Comparison of ENCODE assay signal across 20 mouse cellular contexts in the genomic region with DNA sequence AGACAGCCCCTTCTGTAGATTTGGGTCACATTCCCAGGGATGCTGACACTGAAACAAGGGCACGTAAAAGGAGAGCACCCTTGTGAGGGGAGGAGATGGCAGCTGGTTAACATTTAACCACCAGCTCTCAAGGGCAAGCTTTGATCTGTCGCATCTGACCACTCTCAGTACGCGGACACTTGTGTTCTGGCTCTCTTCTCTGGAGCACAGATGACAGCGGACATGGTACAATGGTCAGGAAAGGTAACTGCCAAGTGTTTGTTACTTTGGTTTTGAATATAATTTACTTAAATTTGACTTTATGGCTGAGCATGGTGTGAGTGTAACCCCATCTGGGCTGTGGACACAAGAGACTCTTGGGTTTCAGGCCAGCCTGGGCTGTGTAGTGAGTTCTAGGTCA. TPM values are rescaled to one million over a fixed set of nuclear protein-coding genes. Genes with fewer than 3 reads are reported as not detected.
DNase-seq lines count a peak whose midpoint lies in the region; ATAC-seq and TF ChIP-seq lines count a peak whose summit lies in the region.
"Had no signal": no experiment of that assay in that cellular context is flagged by ENCODE, and none has a peak within 500 bp of the region (broad histone marks: within the 10 kb centered on the region; RNA-seq: fewer than 3 reads in every experiment).

No protein-coding gene starts in this region.

- no peak overlapping the region for H3K4me3 ChIP-seq in kidney, adult 2 months (ENCODE audit: insufficient read depth, low read depth, low read length)
- no peak overlapping the region for H3K4me3 ChIP-seq in liver, embryonic 14.5 days (ENCODE audit: insufficient read depth in 1 of 2, low read depth in 2 of 2, low read length in 2 of 2)
- H3K4me3 ChIP-seq: forebrain, embryonic 13.5 days; gastrocnemius, adult 2 months; hindbrain, embryonic 13.5 days; left cerebral cortex, adult 2 months; neural tube, embryonic 15.5 days had no signal

- H3K36me3 ChIP-seq in kidney, adult 2 months (ENCODE audit: control insufficient read depth, insufficient read depth, low read length): no peaks in the 10 kb centered on the region
- no peaks in the 10 kb centered on the region for H3K36me3 ChIP-seq in liver, embryonic 14.5 days (replicated peaks; ENCODE audit: control insufficient read depth, insufficient read depth, low read depth)
- H3K36me3 ChIP-seq: hindbrain, embryonic 13.5 days; neural tube, embryonic 15.5 days had no signal

- no peaks in the 10 kb centered on the region for H3K9me3 ChIP-seq in liver, embryonic 14.5 days (ENCODE audit: control insufficient read depth, low read length)
- H3K9me3 ChIP-seq: forebrain, embryonic 13.5 days; hindbrain, embryonic 13.5 days; neural tube, embryonic 15.5 days had no signal

- H3K9ac ChIP-seq in liver, embryonic 14.5 days (replicated peaks): no peak overlapping the region
- H3K9ac ChIP-seq: forebrain, embryonic 13.5 days; hindbrain, embryonic 13.5 days; neural tube, embryonic 15.5 days had no signal

- no peaks in the 10 kb centered on the region for H3K27me3 ChIP-seq in kidney, adult 2 months (replicated peaks; ENCODE audit: control insufficient read depth, insufficient read depth, low read length)
- H3K27me3 ChIP-seq in liver, embryonic 14.5 days (ENCODE audit: control insufficient read depth, insufficient read depth, low read length): no peaks in the 10 kb centered on the region
- H3K27me3 ChIP-seq: forebrain, embryonic 13.5 days; hindbrain, embryonic 13.5 days; neural tube, embryonic 15.5 days had no signal

- H3K4me2 ChIP-seq in liver, embryonic 14.5 days (ENCODE audit: low read depth): peak overlapping the region; percentile 22; the same call in 1 of the 2 replicates
- H3K4me2 ChIP-seq: forebrain, embryonic 13.5 days; hindbrain, embryonic 13.5 days; midbrain, embryonic 11.5 days; neural tube, embryonic 15.5 days had no signal

- intact Hi-C loops in heart, postnatal 25 days (cut with DNase I): loop anchor here (5.0 to 10.0 kb wide), 2 partner anchors 185 to 408 kb away; partner anchors contain the start of gene Gpd1

- peak; percentile 86 for DNase-seq in kidney, adult 2 months
- DNase-seq in kidney, adult 8-10 months: peak; percentile 69 to 76
- DNase-seq in kidney, postnatal 14 days: peak; percentile 67
- DNase-seq in liver, embryonic 14.5 days (ENCODE audit: low read depth in 3 of 3, low spot score in 3 of 3): peak in 1 of 3 experiments; percentile 18
- DNase-seq in cerebellum, adult 9-10 months: no peak
- no peak for DNase-seq in heart, postnatal 25 days (ENCODE audit: low spot score)
- DNase-seq: adrenal gland, postnatal 10 days; cerebellum, adult 2 months; gastrocnemius, adult 2 months; heart, postnatal 36 days; lung, postnatal 10 days; right cerebral cortex, postnatal 14 days; thymus, postnatal 14 days had no signal

- 49% methylated on average over 5 of the region's 5 CpGs for WGBS in kidney, adult 2 months
- WGBS in liver, embryonic 14.5 days (ENCODE audit: insufficient replicate concordance): 74% methylated on average over 5 of the region's 5 CpGs

- TF ChIP-seq CTCF in kidney, adult 2 months (conservative IDR thresholded peaks at IDR 0.05; ENCODE audit: insufficient read depth, insufficient read length, low read depth, low read length): 0 out of 2 replicates have a peak, but pooled peaks have one; percentile 0
- TF ChIP-seq CTCF in liver, embryonic 14.5 days (IDR thresholded peaks at IDR 0.05; ENCODE audit: low read depth): no peak

- no peak for ATAC-seq in liver, embryonic 14.5 days (ENCODE audit: insufficient read depth)
- no peak for ATAC-seq in megakaryocyte progenitor cell, adult 5-6 weeks (replicated peaks; ENCODE audit: poor library complexity)
- ATAC-seq in granulocyte monocyte progenitor cell, adult 5-6 weeks (replicated peaks; ENCODE audit: poor library complexity, severe bottlenecking): no peak
- ATAC-seq: forebrain, embryonic 13.5 days had no signal

- H3K27ac ChIP-seq in kidney, adult 2 months (ENCODE audit: insufficient read depth, low read depth, low read length): no peak overlapping the region
- no peak overlapping the region for H3K27ac ChIP-seq in liver, embryonic 14.5 days
- H3K27ac ChIP-seq: forebrain, embryonic 13.5 days; gastrocnemius, adult 2 months; hindbrain, embryonic 13.5 days; left cerebral cortex, adult 2 months; neural tube, embryonic 15.5 days had no signal

- no peak for TF ChIP-seq EP300 in liver, embryonic 14.5 days (IDR thresholded peaks at IDR 0.05; ENCODE audit: low read depth)

- TF ChIP-seq POLR2A in kidney, adult 2 months (IDR thresholded peaks at IDR 0.05; ENCODE audit: low read depth, low read length): no peak

- H3K4me1 ChIP-seq in kidney, adult 2 months (ENCODE audit: control insufficient read depth, insufficient read depth, low read length): peaks cover 8% of the 10 kb centered on the region; the same call in 1 of the 2 replicates
- H3K4me1 ChIP-seq in liver, embryonic 14.5 days (replicated peaks; ENCODE audit: control insufficient read depth in 2 of 2, insufficient read depth in 2 of 2, low read length in 1 of 2): 0 out of 4 replicates have a peak, but pooled peaks cover 0 to 2% of the 10 kb centered on the region in 2 experiments
- H3K4me1 ChIP-seq: forebrain, embryonic 13.5 days; hindbrain, embryonic 13.5 days; neural tube, embryonic 15.5 days had no signal

RNA-seq across cellular contexts. Expression of gene Lima1, which starts 27.5 kb away (rescaled TPM):
- polyA plus RNA-seq in kidney, adult 2 months (2012; rRNA removed): 29.9 and 32.7 TPM in 2 replicates
- polyA plus RNA-seq in liver, embryonic 14.5 days (2012; rRNA removed): 3.3 and 5.1 TPM in 2 replicates
- 6.2 and 7.0 TPM in 2 replicates for polyA plus RNA-seq in liver, embryonic 14.5 days (2014; fragmentation: Nextera tagmentation; extraction: Ambion mirVana)
- 4.8 and 5.0 TPM in 2 replicates for total RNA-seq in megakaryocyte progenitor cell, adult 5-6 weeks (2015)
- 4.2 and 4.8 TPM in 2 replicates for total RNA-seq in megakaryocyte progenitor cell, adult 5-6 weeks (2017)
- 10 to 100 TPM; 17.9 to 20.2 TPM for total RNA-seq in heart, postnatal 25 days (2021)
- 3.5 and 13.8 TPM in 2 replicates for total RNA-seq in granulocyte monocyte progenitor cell, adult 5-6 weeks (2014; fragmentation: Nextera tagmentation)
- 3.0 and 7.2 TPM in 2 replicates for total RNA-seq in granulocyte monocyte progenitor cell, adult 5-6 weeks (2017)

Comparison
In these comparisons a context has a peak if more than half of its experiments do, and no peak if none do; other contexts are left out.
1. DNase-seq: peak in kidney, adult 2 months (single experiment), kidney, adult 8-10 months (2 of 2) and kidney, postnatal 14 days (single experiment); none in cerebellum, adult 9-10 months (single experiment) and heart, postnatal 25 days (single experiment).